Mouse (Mus musculus) cerebellum, adult 2 months (tissue): Measurements from ENCODE around the gene Faim.

ENCODE experiments used
- CTCF ChIP-seq: fragments of 200-500 bp; IDR thresholded peaks from 2 replicates; pipeline ENCODE4 v1.5.1; 2011; ENCODE audit warnings: low read depth, mild to moderate bottlenecking, control low read depth, low read length, moderate library complexity, borderline replicate concordance; ENCODE audit not compliant: insufficient read depth
- POLR2A ChIP-seq: fragments of 200-500 bp; IDR thresholded peaks from 2 replicates; pipeline ENCODE4 v1.6.1; 2011; ENCODE audit warnings: low read length, control low read depth, borderline replicate concordance; ENCODE audit not compliant: insufficient read depth

GRCm38 (mm10) chr9:98985800-98986475, at the start of gene Faim:
- no peak for TF ChIP-seq CTCF
- TF ChIP-seq POLR2A = peak; percentile 89
